Mouse (Mus musculus) liver, embryonic 14.5 days (tissue): Measurements from ENCODE around the gene Armc12. TPM values are rescaled to one million over a fixed set of nuclear protein-coding genes. Genes with fewer than 3 reads are reported as not detected.

ENCODE experiments used
- ATAC-seq: fragments of 200-750 bp; cut with Nextera tagmentation; 2 replicates; pipeline ENCODE4 v1.8.0; 2017; ENCODE audit warnings: moderate number of reproducible peaks, mild to moderate bottlenecking, moderate library complexity; ENCODE audit not compliant: insufficient read depth
- DNase-seq, 3 experiments: peaks; one replicate each; pipeline ENCODE4 v3.0.0-alpha.2; 2012 to 2013; ENCODE audit warnings: low read depth in 3 of 3, low spot score in 3 of 3
- H3K27ac ChIP-seq: fragments of 300-500 bp; sonication (generic); 2 replicates; pipeline ENCODE4 v1.5.1; 2014; ENCODE audit warnings: moderate library complexity, mild to moderate bottlenecking, control low read depth, inconsistent platforms
- H3K27me3 ChIP-seq: fragments of 300-500 bp; sonication (generic); 2 replicates; pipeline ENCODE4 v1.6.1; 2014; ENCODE audit warnings: mild to moderate bottlenecking, low read length, moderate library complexity; ENCODE audit not compliant: control insufficient read depth, insufficient read depth
- H3K36me3 ChIP-seq: fragments of 300-500 bp; sonication (generic); replicated peaks from 2 replicates; pipeline ENCODE4 v1.6.1; 2014; ENCODE audit warnings: low read depth; ENCODE audit not compliant: control insufficient read depth, insufficient read depth
- H3K4me1 ChIP-seq, 2 experiments: fragments of 200-500 bp in 1 of 2; fragments of 300-500 bp in 1 of 2; sonication (generic) in 1 of 2; replicated peaks; 2 replicates each; pipeline ENCODE4 v1.6.1; 2012 to 2014; ENCODE audit warnings: antibody characterized with exemption in 1 of 2, inconsistent platforms in 1 of 2, low read length in 1 of 2; ENCODE audit not compliant: control insufficient read depth in 2 of 2, insufficient read depth in 2 of 2
- H3K4me2 ChIP-seq: fragments of 300-500 bp; sonication (generic); 2 replicates; pipeline ENCODE4 v1.6.1; 2014; ENCODE audit warnings: low read depth, mild to moderate bottlenecking, control low read depth, moderate library complexity
- H3K4me3 ChIP-seq, 2 experiments: fragments of 200-500 bp in 1 of 2; fragments of 300-500 bp in 1 of 2; sonication (generic) in 1 of 2; 2 replicates each; pipeline ENCODE4 v1.5.1; 2012 to 2014; ENCODE audit warnings: low read depth in 2 of 2, low read length in 2 of 2, mild to moderate bottlenecking in 2 of 2, control low read depth in 1 of 2, inconsistent platforms in 1 of 2, moderate library complexity in 1 of 2; ENCODE audit not compliant: insufficient read depth in 1 of 2
- H3K9ac ChIP-seq: fragments of 300-500 bp; sonication (generic); replicated peaks from 2 replicates; pipeline ENCODE4 v1.6.1; 2014; ENCODE audit warnings: mild to moderate bottlenecking, control low read depth, moderate library complexity
- H3K9me3 ChIP-seq: fragments of 300-500 bp; sonication (generic); 2 replicates; pipeline ENCODE4 v1.6.1; 2016; ENCODE audit warnings: low read length, mixed read lengths; ENCODE audit not compliant: control insufficient read depth
- CTCF ChIP-seq: IDR thresholded peaks from 2 replicates; pipeline ENCODE4 v1.5.1; 2016; ENCODE audit warnings: antibody characterized with exemption, low read depth, control low read depth
- EP300 ChIP-seq: IDR thresholded peaks from 2 replicates; pipeline ENCODE4 v1.6.1; 2016; ENCODE audit warnings: antibody characterized with exemption, low read depth
- WGBS: fragments of 180-500 bp; shearing (Covaris S2); extraction: QIAGEN DNeasy Blood & Tissue Kit; methylation state at CpG from one replicate; pipeline ENCODE4 v1.1.7; 2014; ENCODE audit not compliant: insufficient replicate concordance; 5-methylcytosine and 5-hydroxymethylcytosine counted together
- polyA plus RNA-seq, 2 experiments: library from polyadenylated mRNA; depleted of rRNA in 1 of 2; stranded (reverse) in 1 of 2; unstranded in 1 of 2; fragments of >200 nt; fragmentation: Nextera tagmentation in 1 of 2; extraction: Ambion mirVana in 1 of 2; gene quantifications; 2 replicates each; pipeline versions ENCODE4 v1.2.1 to v1.2.3; 2012 to 2014

Armc12 gene
- polyA plus RNA-seq, 2 experiments = 0.03 TPM; not detected in 1

DNA sequence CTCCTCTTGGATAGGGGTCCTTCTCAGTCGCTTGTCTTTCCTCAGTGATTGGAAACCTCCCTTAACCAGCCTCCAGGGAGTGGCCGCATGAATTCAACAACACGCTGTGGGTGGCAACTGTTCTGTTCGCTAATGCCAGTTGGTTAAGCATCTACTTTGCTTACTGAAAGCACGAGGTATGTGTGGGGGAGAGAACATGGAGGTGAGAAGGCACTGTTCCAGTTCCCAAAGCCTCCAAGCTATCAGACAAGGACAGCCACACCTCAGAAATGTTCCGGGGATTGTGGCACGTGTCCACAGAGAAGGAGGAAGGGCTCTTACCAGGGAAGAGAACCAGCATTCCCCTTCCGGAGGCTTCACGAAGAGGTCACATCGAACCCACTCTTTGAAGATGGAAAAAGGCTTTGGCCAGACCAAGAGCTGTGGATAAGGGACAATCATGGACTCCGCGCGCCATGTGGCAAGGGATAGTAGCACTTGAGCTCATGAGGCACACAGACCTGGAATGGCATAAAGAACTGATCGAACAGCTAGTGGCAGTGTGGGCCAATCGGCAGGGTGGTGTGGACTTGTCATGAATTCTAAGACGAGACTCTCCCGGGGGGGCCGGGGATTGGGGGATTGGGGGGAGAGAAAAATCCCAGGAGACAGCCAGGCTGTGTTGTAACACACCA, 42.9 kb upstream of the Armc12 start:
- TF ChIP-seq CTCF (no peak), EP300 (no peak)
- WGBS = 82% methylated on average over 18 of the region's 18 CpGs
- H3K27me3 ChIP-seq = no peaks in the 10 kb centered on the region; the same call in 1 of the 2 replicates

DNA sequence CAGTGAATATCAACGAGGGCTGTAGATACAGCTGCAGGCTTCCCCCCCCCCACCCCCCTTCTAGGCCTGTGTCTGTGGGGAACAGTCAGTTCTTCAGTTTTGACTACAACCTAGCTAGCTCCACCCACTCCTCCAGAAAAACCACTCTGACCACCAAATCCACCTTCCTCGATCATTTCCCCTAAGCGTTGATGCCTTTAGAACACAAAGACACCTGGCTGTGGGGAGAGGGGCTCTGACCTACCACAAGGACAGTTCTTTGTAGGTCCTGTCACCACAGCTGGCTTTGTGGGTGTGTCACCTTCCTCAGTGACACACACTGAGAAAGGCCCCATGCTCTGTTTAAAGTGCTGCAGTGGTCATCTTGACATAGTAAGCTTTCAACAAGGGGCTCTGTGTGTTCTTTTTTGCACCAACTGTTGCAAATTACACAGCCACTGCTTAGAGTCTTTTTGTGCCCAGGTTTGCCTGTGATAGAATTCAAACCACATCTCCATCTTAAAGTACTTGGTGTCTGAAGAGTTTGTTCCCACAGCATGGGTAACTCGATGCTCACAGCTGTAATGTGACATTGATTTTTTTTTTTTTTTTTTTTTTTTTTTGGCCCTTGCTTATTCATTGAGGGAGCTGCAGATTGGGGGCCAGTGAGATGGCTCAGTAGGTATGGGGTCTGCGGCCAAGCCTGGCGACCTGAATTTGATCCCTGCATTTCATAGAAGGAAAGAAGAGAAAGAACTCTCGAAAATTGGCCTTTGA, 42.2 kb upstream of the Armc12 start:
- no peaks in the 10 kb centered on the region; the same call in 1 of the 2 replicates for H3K27me3 ChIP-seq
- no peak overlapping the region for H3K9ac ChIP-seq
- WGBS = 45% methylated on average over 7 of the region's 7 CpGs
- H3K27ac ChIP-seq = no peak overlapping the region
- no peak overlapping the region for H3K4me3 ChIP-seq
- H3K4me1 ChIP-seq = peaks cover 0 to 8% of the 10 kb centered on the region in 2 experiments; a peak in 3 of 4 replicates
- TF ChIP-seq CTCF (no peak), EP300 (no peak)
- no peak for DNase-seq
- no peak for ATAC-seq
- no peak overlapping the region for H3K4me2 ChIP-seq
- H3K36me3 ChIP-seq = no peaks in the 10 kb centered on the region
- H3K9me3 ChIP-seq = no peaks in the 10 kb centered on the region

More for the DNA sequence above, 42.9 kb upstream of the Armc12 start:
- Histone ChIP-seq H3K4me2 (no peak overlapping the region), H3K9me3 (no peaks in the 10 kb centered on the region), H3K9ac (no peak overlapping the region), H3K27ac (no peak overlapping the region), H3K36me3 (no peaks in the 10 kb centered on the region), H3K4me1 (peaks cover 0 to 8% of the 10 kb centered on the region in 2 experiments; a peak in 3 of 4 replicates), H3K4me3 (no peak overlapping the region)
- no peak for DNase-seq
- no peak for ATAC-seq

DNA sequence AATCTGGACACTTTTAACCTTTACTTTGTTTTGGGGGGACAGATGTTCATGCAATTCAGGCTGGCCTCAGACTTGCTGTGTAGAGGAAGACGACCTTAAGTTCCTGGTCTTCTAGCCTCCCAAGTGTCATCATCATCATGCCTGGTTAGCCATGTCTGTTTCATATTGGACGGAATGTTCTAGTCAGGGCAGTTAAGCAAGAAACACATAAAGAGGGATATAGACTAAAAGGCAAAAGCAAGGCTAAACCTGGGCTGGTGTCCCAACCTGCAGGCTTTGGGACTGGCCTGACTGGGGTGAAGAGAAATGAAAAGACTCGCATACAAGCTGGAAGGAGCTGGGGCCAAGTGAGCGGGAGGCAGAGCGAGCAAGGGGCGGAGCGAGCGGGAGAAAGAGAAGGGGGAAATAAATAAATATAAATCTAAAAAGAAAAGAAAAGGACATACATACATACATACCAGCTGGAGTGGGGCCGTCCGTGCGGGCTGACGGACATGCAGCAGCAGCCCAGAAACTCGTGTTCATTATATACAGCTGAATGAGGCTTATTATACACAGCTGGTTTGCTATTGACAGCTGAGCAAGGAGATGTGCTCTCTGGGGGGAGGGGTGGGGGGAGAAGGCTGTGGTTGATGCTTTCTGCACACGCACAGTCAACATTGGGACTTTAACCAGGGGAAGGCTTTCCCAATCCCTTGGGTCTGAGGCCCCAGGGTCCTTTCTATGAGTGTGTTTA, 39.4 kb upstream of the Armc12 start:
- 73% methylated on average over 14 of the region's 14 CpGs for WGBS
- TF ChIP-seq EP300 = no peak
- TF ChIP-seq CTCF = no peak
- no peaks in the 10 kb centered on the region for H3K9me3 ChIP-seq
- H3K27ac ChIP-seq = no peak overlapping the region
- no peaks in the 10 kb centered on the region for H3K27me3 ChIP-seq
- H3K9ac ChIP-seq = no peak overlapping the region
- H3K4me3 ChIP-seq = no peak overlapping the region
- no peak for DNase-seq
- ATAC-seq = no peak
- no peak overlapping the region for H3K4me2 ChIP-seq
- no peaks in the 10 kb centered on the region for H3K36me3 ChIP-seq
- H3K4me1 ChIP-seq = peaks cover 0 to 3% of the 10 kb centered on the region in 2 experiments; a peak in 2 of 4 replicates

DNA sequence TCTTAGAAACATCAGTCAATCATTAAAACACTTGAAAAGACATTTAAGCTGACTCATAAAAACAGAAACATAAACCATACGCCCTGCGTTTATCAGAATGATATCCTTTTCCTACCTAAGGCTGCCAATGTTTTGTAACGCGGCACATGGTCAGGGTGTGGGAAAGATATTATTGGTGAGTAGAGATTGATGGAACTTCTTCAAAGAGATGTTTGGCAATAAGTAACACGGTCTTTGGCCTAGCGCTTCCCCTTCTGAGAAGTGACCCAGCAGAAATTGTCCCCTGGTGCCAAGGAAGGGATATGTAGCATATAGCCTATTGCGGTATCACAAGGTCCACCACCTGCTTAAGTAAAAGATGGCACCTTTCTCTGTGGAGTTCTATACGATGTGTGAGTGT, 34.8 kb upstream of the Armc12 start:
- no peak for TF ChIP-seq CTCF
- Histone ChIP-seq H3K9ac (no peak overlapping the region), H3K36me3 (no peaks in the 10 kb centered on the region), H3K27me3 (no peaks in the 10 kb centered on the region), H3K9me3 (no peaks in the 10 kb centered on the region), H3K27ac (no peak overlapping the region), H3K4me1 (no peaks in the 10 kb centered on the region), H3K4me3 (no peak overlapping the region), H3K4me2 (no peak overlapping the region)
- ATAC-seq (no peak), DNase-seq (no peak)
- WGBS = 66% methylated on average over 8 of the region's 8 CpGs

DNA sequence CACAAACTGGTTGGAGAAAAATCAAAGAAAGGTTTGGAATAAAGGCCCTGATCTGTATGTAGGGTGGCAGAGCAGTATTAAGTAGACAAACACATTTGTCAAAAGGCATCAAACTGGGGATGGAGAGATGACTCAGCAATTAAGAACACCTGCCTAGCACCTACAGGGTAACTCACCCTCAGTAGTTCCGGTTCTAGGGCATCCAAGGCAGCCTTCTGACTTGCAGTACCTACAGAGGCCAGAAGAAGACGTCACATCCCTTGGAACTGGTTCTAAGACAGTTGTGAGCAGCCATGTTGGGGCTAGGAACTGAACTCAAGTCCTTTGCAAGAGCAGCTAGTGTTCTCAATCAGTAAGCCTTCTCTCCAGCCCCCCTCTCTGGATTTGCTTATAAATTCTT, 31.4 kb upstream of the Armc12 start:
- no peak overlapping the region for H3K4me3 ChIP-seq
- WGBS = 53% methylated on average over 2 of the region's 2 CpGs
- DNase-seq (no peak), ATAC-seq (no peak)
- no peak overlapping the region for H3K27ac ChIP-seq
- no peak for TF ChIP-seq CTCF
- TF ChIP-seq EP300 = no peak
- H3K9ac ChIP-seq = no peak overlapping the region
- no peaks in the 10 kb centered on the region for H3K36me3 ChIP-seq
- no peaks in the 10 kb centered on the region for H3K4me1 ChIP-seq
- H3K4me2 ChIP-seq = no peak overlapping the region
- H3K27me3 ChIP-seq = no peaks in the 10 kb centered on the region
- no peaks in the 10 kb centered on the region for H3K9me3 ChIP-seq
